Mouse (Mus musculus) stomach, postnatal 0 days (tissue): ENCODE results near the gene Pam16. TPM values are rescaled to one million over a fixed set of nuclear protein-coding genes. Genes with fewer than 3 reads are reported as not detected.

ENCODE experiments used
- ATAC-seq: fragments of 200-750 bp; cut with Nextera tagmentation; 2 replicates; pipeline ENCODE4 v1.8.0; 2017; ENCODE audit not compliant: low FRiP score, low TSS enrichment
- DNase-seq: peaks from one replicate; pipeline ENCODE4 v3.0.0-alpha.2; 2016; ENCODE audit warnings: low spot score
- H3K27ac ChIP-seq: fragments of 300-500 bp; sonication (generic); replicated peaks from 2 replicates; pipeline ENCODE4 v1.5.1; 2014; ENCODE audit warnings: mild to moderate bottlenecking, control low read depth
- H3K27me3 ChIP-seq: fragments of 300-500 bp; sonication (generic); 2 replicates; pipeline ENCODE4 v1.6.1; 2014; ENCODE audit warnings: low read length; ENCODE audit not compliant: control insufficient read depth, insufficient read depth
- H3K36me3 ChIP-seq: fragments of 300-500 bp; sonication (generic); 2 replicates; pipeline ENCODE4 v1.6.1; 2014; ENCODE audit warnings: low read length, mixed read lengths; ENCODE audit not compliant: control insufficient read depth, insufficient read depth
- H3K4me1 ChIP-seq: fragments of 300-500 bp; sonication (generic); replicated peaks from 2 replicates; pipeline ENCODE4 v1.6.1; 2014; ENCODE audit warnings: antibody characterized with exemption; ENCODE audit not compliant: control insufficient read depth, insufficient read depth
- H3K4me2 ChIP-seq: fragments of 300-500 bp; sonication (generic); replicated peaks from 2 replicates; pipeline ENCODE4 v1.6.1; 2014; ENCODE audit warnings: low read depth, mild to moderate bottlenecking, control low read depth, moderate library complexity
- H3K4me3 ChIP-seq: fragments of 300-500 bp; sonication (generic); 2 replicates; pipeline ENCODE4 v1.5.1; 2014; ENCODE audit warnings: low read depth, low read length, control low read depth
- H3K9ac ChIP-seq: fragments of 300-500 bp; sonication (generic); 2 replicates; pipeline ENCODE4 v1.6.1; 2014; ENCODE audit warnings: mild to moderate bottlenecking, low read length, control low read depth, mixed read lengths
- H3K9me3 ChIP-seq: fragments of 300-500 bp; sonication (generic); 2 replicates; pipeline ENCODE4 v1.6.1; 2016; ENCODE audit warnings: low read length; ENCODE audit not compliant: control insufficient read depth
- CTCF ChIP-seq: IDR thresholded peaks from 2 replicates; pipeline ENCODE4 v1.5.1; 2016; ENCODE audit warnings: antibody characterized with exemption, low read depth, mild to moderate bottlenecking, moderate library complexity
- EP300 ChIP-seq: optimal IDR thresholded peaks from 2 replicates; pipeline ENCODE3; 2016; ENCODE audit warnings: antibody characterized with exemption
- WGBS: fragments of 180-500 bp; shearing (Covaris S2); extraction: QIAGEN DNeasy Blood & Tissue Kit; methylation state at CpG from one replicate; pipeline ENCODE4 v1.1.7; 2014; 5-methylcytosine and 5-hydroxymethylcytosine counted together
- polyA plus RNA-seq: library from polyadenylated mRNA; unstranded; fragments of >200 nt; fragmentation: Nextera tagmentation; extraction: Ambion mirVana; gene quantifications from 2 replicates; pipeline ENCODE4 v1.2.1, GENCODE M21; 2015

Gene Pam16
- polyA plus RNA-seq, 1 experiment from 2014 or later, result 71.9 TPM

GRCm38 (mm10) chr16:4649692-4650091, 24.9 kb upstream of the Pam16 start:
- TF ChIP-seq EP300, result no peak
- TF ChIP-seq CTCF, result no peak
- Histone ChIP-seq H3K4me2 (no peak overlapping the region), H3K27ac (0 out of 2 replicates have a peak overlapping the region, but pooled peaks have one; percentile 8), H3K36me3 (peaks cover 16% of the 10 kb centered on the region), H3K4me1 (peaks cover 2% of the 10 kb centered on the region; the same call in 1 of the 2 replicates), H3K27me3 (no peaks in the 10 kb centered on the region), H3K9ac (no peak overlapping the region), H3K9me3 (no peaks in the 10 kb centered on the region), H3K4me3 (no peak overlapping the region)
- ATAC-seq (no peak), DNase-seq (peak; percentile 10)
- WGBS, result 87% methylated on average over 11 of the region's 11 CpGs

GRCm38 (mm10) chr16:4649211-4649610, 24.4 kb upstream of the Pam16 start:
- Histone ChIP-seq H3K27me3 (no peaks in the 10 kb centered on the region), H3K4me3 (no peak overlapping the region), H3K9me3 (no peaks in the 10 kb centered on the region), H3K36me3 (peaks cover 13% of the 10 kb centered on the region), H3K27ac (0 out of 2 replicates have a peak overlapping the region, but pooled peaks have one; percentile 8), H3K4me2 (no peak overlapping the region), H3K9ac (no peak overlapping the region), H3K4me1 (peaks cover 5% of the 10 kb centered on the region; the same call in 1 of the 2 replicates)
- ATAC-seq, result no peak
- no peak for TF ChIP-seq EP300
- TF ChIP-seq CTCF, result no peak
- 86% methylated on average over 5 of the region's 5 CpGs for WGBS
- DNase-seq, result no peak

- H3K27ac ChIP-seq, result no peak overlapping the region
- no peak overlapping the region for H3K4me2 ChIP-seq
- TF ChIP-seq CTCF (no peak), EP300 (no peak)
- no peaks in the 10 kb centered on the region for H3K9me3 ChIP-seq
- no peaks in the 10 kb centered on the region for H3K27me3 ChIP-seq
- no peak overlapping the region for H3K4me3 ChIP-seq
- peaks cover 8% of the 10 kb centered on the region; the same call in 1 of the 2 replicates for H3K4me1 ChIP-seq
- no peak for ATAC-seq
- peak; percentile 9 for DNase-seq
- peaks cover 13% of the 10 kb centered on the region for H3K36me3 ChIP-seq
- WGBS, result 84% methylated on average over 28 of the region's 28 CpGs
- H3K9ac ChIP-seq, result no peak overlapping the region
These were observed 23.7 kb upstream of the Pam16 start for GRCm38 (mm10) chr16:4648416-4649023.

DNA sequence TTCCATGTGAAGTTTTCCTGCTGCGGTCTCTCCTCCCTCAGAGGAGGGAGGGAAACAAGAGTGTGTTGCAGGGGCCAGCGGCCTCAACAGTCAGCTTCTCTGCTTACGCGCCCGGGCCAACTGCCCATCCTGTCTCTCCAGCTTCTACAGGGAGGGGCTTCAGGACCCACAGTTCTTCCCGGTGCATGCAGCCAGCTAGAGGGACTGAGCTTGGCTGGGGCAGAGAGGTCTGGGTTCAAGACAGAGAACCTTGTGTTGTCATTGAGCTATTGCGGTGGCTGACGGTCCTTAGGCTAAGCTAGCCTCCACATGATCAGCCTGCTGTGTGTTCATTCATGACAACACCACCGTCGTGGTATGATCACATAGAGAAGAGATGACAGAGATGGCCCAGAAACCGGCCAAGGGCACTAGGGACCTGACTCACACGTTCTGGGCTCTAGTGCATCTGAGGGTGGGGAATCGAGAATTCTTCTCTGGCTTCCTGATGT, 22.9 kb upstream of the Pam16 start:
- WGBS, result 56% methylated on average over 13 of the region's 13 CpGs
- Histone ChIP-seq H3K36me3 (peaks cover 13% of the 10 kb centered on the region), H3K4me2 (no peak overlapping the region), H3K27me3 (no peaks in the 10 kb centered on the region), H3K4me3 (no peak overlapping the region), H3K4me1 (peaks cover 13% of the 10 kb centered on the region), H3K9ac (no peak overlapping the region), H3K9me3 (no peaks in the 10 kb centered on the region), H3K27ac (peak overlapping the region; percentile 42; the same call in 1 of the 2 replicates)
- no peak for DNase-seq
- peak; percentile 8; the same call in 1 of the 2 replicates for ATAC-seq
- TF ChIP-seq EP300, result no peak

- H3K9ac ChIP-seq, result 0 out of 2 replicates have a peak overlapping the region, but pooled peaks have one; percentile 4
- WGBS, result 71% methylated on average over 4 of the region's 4 CpGs
- H3K4me3 ChIP-seq, result no peak overlapping the region
- ATAC-seq (no peak), DNase-seq (no peak)
- TF ChIP-seq EP300, result no peak
- TF ChIP-seq CTCF, result no peak
- H3K4me2 ChIP-seq, result no peak overlapping the region
- peaks cover 16% of the 10 kb centered on the region for H3K4me1 ChIP-seq
- H3K27me3 ChIP-seq, result no peaks in the 10 kb centered on the region
- no peaks in the 10 kb centered on the region for H3K9me3 ChIP-seq
- 0 out of 2 replicates have a peak overlapping the region, but pooled peaks have one; percentile 30 for H3K27ac ChIP-seq
- H3K36me3 ChIP-seq, result peaks cover 10% of the 10 kb centered on the region
These were observed 22.0 kb upstream of the Pam16 start for GRCm38 (mm10) chr16:4646831-4647230.

DNA sequence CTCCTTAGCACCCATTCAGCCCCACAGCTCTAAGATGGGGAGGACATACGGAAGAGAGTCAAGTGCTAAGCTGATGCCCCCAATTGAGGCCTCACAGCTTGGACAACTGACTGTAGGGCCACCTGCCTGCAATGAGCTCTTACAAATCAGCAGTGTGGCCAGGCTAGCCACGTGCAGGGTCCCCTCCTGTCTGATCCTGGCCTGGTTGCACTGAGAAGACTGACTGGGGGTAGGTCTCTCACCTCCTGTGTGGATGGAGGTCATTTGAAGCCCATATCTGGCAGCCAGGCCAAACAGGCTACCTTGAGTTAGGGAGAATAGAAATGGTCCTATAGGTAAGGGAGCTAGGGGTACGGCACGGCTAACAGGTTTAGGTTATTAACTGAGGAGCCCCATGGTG, 21.1 kb upstream of the Pam16 start:
- TF ChIP-seq EP300 (no peak), CTCF (no peak)
- Histone ChIP-seq H3K27me3 (no peaks in the 10 kb centered on the region), H3K27ac (no peak overlapping the region), H3K4me3 (no peak overlapping the region), H3K4me1 (peaks cover 21% of the 10 kb centered on the region), H3K9me3 (no peaks in the 10 kb centered on the region), H3K4me2 (no peak overlapping the region), H3K36me3 (peaks cover 7% of the 10 kb centered on the region), H3K9ac (0 out of 2 replicates have a peak overlapping the region, but pooled peaks have one; percentile 18)
- DNase-seq (no peak), ATAC-seq (no peak)
- 70% methylated on average over 4 of the region's 4 CpGs for WGBS
